Mouse (Mus musculus): ENCODE measurements around the gene Aoc2. TPM values are rescaled to one million over a fixed set of nuclear protein-coding genes. Genes with fewer than 3 reads are reported as not detected.
"Not testable (repeated sequence)": the region's sequence is repeated elsewhere in the genome, so short reads cannot be mapped to it uniquely, and the experiment has no call there.

The Aoc2 gene
- polyA plus RNA-seq, 1 experiment from 2014 or later = 2.1 TPM

DNA sequence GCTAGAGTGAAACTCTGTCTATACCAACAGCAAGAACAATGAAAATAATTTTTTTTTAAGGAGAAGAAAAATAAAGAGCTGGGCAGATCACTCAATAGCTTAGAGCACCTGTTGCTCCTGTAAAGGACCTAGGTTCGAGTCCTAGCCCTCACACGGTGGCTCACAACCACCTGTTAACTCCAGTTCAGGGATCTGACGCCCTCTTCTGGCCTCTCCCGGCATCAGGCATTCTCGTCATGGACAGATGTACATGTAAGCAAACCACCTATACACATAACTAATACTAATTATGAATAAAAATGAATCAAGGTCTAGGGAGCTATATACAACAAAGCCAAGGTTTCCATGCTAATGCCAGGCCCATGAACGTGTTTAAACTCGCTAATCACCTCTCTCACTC lies 24.0 kb upstream of the Aoc2 start:
- WGBS = 69% methylated on average over 7 of the region's 7 CpGs
- peaks cover 22% of the 10 kb centered on the region for H3K4me1 ChIP-seq
- DNase-seq (ENCODE audit: extremely low spot score, low spot score) = no peak
- no peak overlapping the region for H3K27ac ChIP-seq
- H3K36me3 ChIP-seq (replicated peaks) = peaks cover 42% of the 10 kb centered on the region
- no peaks in the 10 kb centered on the region for H3K9me3 ChIP-seq
- H3K27me3 ChIP-seq (ENCODE audit: poor library complexity, severe bottlenecking) = no peaks in the 10 kb centered on the region
- H3K4me3 ChIP-seq = peak overlapping the region; percentile 95

DNA sequence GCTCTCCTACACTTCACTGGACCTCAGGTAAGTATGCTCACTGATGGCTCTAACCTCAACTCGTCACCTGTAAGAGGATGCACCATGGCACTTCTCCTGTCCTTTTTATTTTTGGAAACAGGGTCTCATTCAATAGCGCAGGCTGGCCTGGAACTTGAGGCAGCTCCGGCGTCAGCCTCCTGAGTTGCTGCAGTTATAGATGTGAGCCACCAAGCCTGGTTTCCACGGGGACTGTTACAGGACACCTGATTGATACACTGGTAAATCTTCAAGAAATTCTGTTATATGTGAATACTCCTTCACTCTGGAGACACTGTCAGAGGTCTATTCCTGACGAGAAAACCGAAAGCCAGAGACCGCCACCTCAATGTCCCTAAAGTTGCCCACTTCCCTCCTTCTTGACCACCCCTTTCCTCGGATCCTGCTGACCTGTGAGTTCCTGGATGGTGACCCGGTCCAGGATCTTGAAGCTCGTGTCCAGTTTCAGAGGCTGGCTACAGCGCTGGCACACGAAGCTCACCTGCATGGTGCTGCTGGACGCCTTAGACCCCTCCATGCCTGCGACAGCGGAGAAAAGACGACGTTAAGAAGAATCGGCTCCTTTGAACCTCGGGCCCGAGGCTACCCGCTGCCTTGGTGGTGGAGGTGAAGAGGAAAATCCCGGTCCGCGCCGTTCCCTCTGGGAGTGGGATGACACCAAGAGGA lies 23.4 kb upstream of the Aoc2 start:
- WGBS = 16% methylated on average over 26 of the region's 26 CpGs
- peak overlapping the region; percentile 95 for H3K4me3 ChIP-seq
- H3K4me1 ChIP-seq = peaks cover 22% of the 10 kb centered on the region
- H3K27ac ChIP-seq = peak overlapping the region; percentile 87
- H3K27me3 ChIP-seq (ENCODE audit: poor library complexity, severe bottlenecking) = no peaks in the 10 kb centered on the region
- no peak for DNase-seq (ENCODE audit: extremely low spot score, low spot score)
- H3K9me3 ChIP-seq = no peaks in the 10 kb centered on the region
- peaks cover 36% of the 10 kb centered on the region for H3K36me3 ChIP-seq (replicated peaks)

DNA sequence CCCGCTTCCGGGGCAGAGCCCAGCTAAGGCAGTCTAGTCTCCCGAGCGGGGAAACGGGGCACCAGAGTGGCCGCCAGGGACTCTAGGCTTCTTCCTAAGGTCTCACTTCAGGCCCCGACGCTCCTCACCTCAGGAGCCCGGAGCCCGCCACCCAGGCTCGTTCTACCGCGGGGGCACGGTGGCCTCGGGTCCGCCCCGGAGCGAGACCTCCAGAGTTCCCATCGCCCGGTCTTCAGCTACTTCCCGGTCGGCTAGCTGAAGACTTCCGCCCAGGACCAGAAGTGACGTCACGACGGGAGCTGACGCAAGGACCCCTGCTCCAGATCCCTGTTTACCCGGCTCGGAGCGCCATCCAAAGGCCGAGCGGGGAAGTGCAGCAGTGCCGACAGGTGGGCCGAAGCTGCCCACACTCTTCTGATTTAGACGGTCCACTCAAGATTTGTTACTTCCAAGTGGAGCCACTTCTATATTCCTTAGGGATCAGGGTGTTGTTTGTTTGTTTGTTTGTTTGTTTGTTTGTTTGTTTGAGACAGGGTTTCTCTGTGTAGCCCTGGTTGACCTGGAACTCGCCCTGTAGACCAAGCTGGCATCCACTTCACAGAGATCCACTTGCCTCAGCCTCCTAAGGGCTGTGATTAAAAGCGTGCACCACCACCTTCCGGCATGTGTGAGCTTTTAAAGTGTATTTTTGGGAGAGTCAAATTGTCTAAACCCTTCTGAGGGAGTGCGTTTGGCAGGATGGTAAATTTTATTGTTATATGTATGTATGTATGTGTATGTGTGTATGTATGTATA lies 22.7 kb upstream of the Aoc2 start, which contains the start of gene Becn1:
Becn1 (minus strand) TSS at position 283 of the 795 bp plus-strand sequence.
- H3K9me3 ChIP-seq = no peaks in the 10 kb centered on the region
- 7% methylated on average over 39 of the region's 39 CpGs for WGBS
- H3K27me3 ChIP-seq (ENCODE audit: poor library complexity, severe bottlenecking) = no peaks in the 10 kb centered on the region
- peak within 1 kb of the TSS; percentile 87 for H3K27ac ChIP-seq
- peaks cover 22% of the 10 kb centered on the region for H3K4me1 ChIP-seq
- peaks cover 30% of the 10 kb centered on the region for H3K36me3 ChIP-seq (replicated peaks)
- H3K4me3 ChIP-seq = peak within 1 kb of the TSS; percentile 95
- peak; percentile 96 for DNase-seq (ENCODE audit: extremely low spot score, low spot score)

DNA sequence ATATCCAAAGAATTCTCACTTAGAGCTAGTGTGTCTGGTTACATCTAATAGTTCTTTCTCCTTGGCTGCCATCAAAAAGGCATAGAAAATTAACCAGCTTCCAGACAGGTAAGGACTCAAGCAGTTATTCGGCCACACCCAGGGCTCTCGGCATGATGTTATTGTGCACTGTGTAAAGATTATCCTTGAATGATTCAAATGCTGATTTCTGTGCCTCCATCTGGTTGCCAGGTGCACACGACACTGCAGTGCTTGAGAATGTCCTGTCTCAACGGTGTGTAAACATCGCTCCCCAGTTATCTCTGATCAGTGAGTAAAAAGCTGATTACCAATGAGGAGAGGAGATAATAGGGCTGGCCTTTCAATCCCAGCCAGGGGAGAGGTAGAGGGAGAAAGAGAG lies 17.1 kb upstream of the Aoc2 start:
- Histone ChIP-seq H3K4me1 (no peaks in the 10 kb centered on the region), H3K27me3 (ENCODE audit: poor library complexity, severe bottlenecking) (no peaks in the 10 kb centered on the region), H3K4me3 (no peak overlapping the region), H3K36me3 (replicated peaks) (no peaks in the 10 kb centered on the region), H3K9me3 (no peaks in the 10 kb centered on the region), H3K27ac (no peak overlapping the region)
- WGBS = 47% methylated on average over 5 of the region's 5 CpGs
- no peak for DNase-seq (ENCODE audit: extremely low spot score, low spot score)

DNA sequence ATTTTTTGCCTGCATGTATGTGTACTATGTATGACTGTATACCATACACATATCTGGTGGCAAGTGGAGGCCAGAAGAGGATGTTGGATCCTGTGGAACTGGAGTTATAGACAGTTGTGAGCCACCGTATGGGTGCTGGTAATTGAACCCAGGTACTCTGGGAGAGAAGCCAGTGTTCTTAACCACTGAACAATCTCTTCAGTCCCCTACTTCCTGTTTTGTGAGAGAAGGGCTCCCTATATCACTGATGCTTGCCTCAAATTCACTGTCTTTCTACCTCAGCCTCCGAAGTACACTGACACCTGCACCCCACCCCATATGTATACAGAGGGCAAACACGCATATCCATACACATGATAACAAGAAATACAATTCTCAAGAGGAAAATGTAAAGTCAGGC lies 13.8 kb upstream of the Aoc2 start:
- H3K9me3 ChIP-seq = no peaks in the 10 kb centered on the region
- no peak for DNase-seq (ENCODE audit: extremely low spot score, low spot score)

DNA sequence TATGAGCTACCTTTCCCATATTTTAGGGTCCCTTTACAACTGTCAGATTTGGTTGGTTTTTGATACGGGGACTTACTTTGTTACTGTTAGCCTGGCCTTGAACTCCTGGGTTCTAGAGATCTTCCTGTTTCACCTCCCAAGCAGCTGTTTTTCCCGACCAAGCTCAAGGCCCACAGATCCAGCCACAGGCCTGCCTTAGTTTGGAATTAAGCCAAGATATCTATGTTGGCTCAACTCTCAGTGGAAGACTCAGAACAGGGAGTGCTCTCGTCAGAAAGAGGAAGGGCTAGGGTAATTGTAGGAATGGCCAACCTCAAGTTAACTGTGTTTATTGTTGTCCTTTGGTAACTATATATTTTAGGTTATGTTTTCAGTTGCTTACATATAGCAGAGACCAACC lies 12.7 kb upstream of the Aoc2 start:
- H3K9me3 ChIP-seq = no peaks in the 10 kb centered on the region
- DNase-seq (ENCODE audit: extremely low spot score, low spot score) = no peak
- H3K4me1 ChIP-seq = peaks cover 11% of the 10 kb centered on the region
- no peaks in the 10 kb centered on the region for H3K27me3 ChIP-seq (ENCODE audit: poor library complexity, severe bottlenecking)
- H3K4me3 ChIP-seq = no peak overlapping the region
- WGBS = 78% methylated on average over 3 of the region's 3 CpGs
- no peak overlapping the region for H3K27ac ChIP-seq
- H3K36me3 ChIP-seq (replicated peaks) = no peaks in the 10 kb centered on the region

More for the DNA sequence above, 13.8 kb upstream of the Aoc2 start:
- Histone ChIP-seq H3K4me1 (peaks cover 3% of the 10 kb centered on the region; the same call in 1 of the 2 replicates), H3K27me3 (ENCODE audit: poor library complexity, severe bottlenecking) (no peaks in the 10 kb centered on the region), H3K27ac (no peak overlapping the region), H3K4me3 (no peak overlapping the region), H3K36me3 (replicated peaks) (no peaks in the 10 kb centered on the region)
- WGBS = 90% methylated on average over 3 of the region's 3 CpGs

DNA sequence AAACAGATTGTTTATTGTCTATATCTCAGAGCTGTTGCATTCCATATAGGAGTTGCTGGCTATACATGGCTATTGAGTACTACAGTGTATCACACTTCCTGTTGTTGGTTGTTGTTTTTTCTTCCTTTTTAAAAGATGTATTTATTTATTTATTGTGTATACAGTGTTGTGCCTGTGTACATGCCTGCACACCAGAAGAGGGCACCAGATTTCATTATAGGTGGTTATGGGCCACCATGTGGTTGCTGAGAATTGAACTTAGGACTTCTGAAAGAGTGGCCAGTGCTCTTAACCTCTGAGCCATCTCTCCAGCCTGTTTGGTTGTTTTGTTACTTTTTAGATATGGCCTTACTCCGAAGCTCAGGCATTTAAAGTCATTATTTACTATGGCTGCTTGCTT lies 10.3 kb upstream of the Aoc2 start:
- Histone ChIP-seq H3K4me1 (peaks cover 20% of the 10 kb centered on the region), H3K27me3 (ENCODE audit: poor library complexity, severe bottlenecking) (no peaks in the 10 kb centered on the region), H3K36me3 (replicated peaks) (peaks cover 21% of the 10 kb centered on the region), H3K27ac (no peak overlapping the region), H3K4me3 (no peak overlapping the region), H3K9me3 (no peaks in the 10 kb centered on the region)
- no peak for DNase-seq (ENCODE audit: extremely low spot score, low spot score)
- 94% methylated on average over 1 of the region's 1 CpGs for WGBS

DNA sequence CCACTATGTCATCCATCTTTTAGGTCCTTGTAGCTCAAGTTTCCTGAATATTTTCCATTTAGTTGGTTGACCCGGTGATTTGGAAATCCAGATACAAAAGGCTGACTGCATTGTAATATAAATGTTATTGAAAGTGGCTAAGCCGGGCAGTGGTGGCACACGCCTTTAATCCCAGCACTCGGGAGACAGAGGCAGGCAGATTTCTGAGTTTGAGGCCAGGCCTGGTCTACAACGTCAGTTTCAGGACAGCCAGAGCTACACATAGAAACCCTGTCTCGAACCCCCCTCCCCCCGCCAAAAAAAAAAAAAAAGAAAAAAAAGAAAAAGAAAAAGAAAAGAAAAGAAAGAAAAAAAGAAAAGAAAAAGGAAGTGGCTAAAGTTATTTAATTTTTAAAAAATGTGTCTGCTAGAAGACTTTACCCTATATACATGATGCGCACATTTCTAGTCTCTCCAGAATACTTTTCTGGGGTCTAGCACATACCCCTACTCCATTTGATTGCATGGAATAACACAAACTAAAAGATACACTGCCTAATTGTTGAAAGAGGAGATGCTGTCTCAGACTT lies 9.7 kb upstream of the Aoc2 start:
- H3K4me3 ChIP-seq = peak overlapping the region; percentile 99
- peak overlapping the region; percentile 94 for H3K27ac ChIP-seq
- H3K9me3 ChIP-seq = no peaks in the 10 kb centered on the region
- H3K27me3 ChIP-seq (ENCODE audit: poor library complexity, severe bottlenecking) = no peaks in the 10 kb centered on the region
- WGBS = 85% methylated on average over 8 of the region's 8 CpGs
- peaks cover 27% of the 10 kb centered on the region for H3K36me3 ChIP-seq (replicated peaks)
- peaks cover 20% of the 10 kb centered on the region for H3K4me1 ChIP-seq
- no peak for DNase-seq (ENCODE audit: extremely low spot score, low spot score)

DNA sequence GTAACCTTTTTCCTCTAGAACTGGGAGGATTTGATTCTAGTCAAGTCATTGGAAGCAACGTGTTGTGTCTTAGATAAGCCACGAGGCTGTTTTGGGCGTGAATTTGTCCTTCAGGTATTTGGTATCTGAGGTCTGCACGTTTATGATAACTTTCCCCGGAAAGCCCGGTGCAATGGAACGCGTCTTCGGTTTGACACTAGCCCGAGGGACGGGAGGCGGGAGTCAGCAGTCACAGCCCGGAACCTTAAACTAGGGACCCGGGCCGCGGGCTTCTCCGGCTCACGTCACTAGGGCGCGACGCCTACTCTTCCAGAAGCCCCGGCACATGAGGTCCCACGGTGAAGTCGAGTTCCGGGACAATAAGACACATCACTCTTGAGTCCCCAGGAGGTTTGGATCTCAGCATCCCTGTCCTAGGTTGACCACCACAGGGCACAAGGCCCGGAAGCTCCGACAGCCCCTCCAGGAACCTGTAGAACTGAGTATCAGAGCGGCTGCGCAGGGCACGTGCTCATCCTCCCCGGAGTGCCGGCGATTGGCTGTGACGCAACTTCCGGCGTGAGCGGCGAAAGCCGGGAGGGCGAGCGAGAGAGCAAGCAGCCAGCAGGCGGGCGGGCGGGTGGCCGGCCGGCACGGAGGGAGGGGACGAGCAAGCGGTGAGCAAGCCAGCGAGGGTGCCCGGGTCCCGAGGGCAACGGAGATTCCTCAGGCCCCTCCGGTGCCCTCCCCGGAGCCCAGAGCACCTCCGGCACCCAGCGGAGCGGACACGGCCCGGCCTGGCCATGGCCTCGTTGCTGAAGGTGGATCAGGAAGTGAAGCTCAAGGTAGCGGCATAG lies 9.0 kb upstream of the Aoc2 start, which contains the start of gene Psme3:
Psme3 (plus strand) TSS at position 549 of the 836 bp plus-strand sequence.
- H3K4me3 ChIP-seq = peak within 1 kb of the TSS; percentile 99
- peaks cover 20% of the 10 kb centered on the region for H3K4me1 ChIP-seq
- DNase-seq (ENCODE audit: extremely low spot score, low spot score) = peak; percentile 95
- peak within 1 kb of the TSS; percentile 94 for H3K27ac ChIP-seq
- H3K27me3 ChIP-seq (ENCODE audit: poor library complexity, severe bottlenecking) = no peaks in the 10 kb centered on the region
- peaks cover 34% of the 10 kb centered on the region for H3K36me3 ChIP-seq (replicated peaks)
- H3K9me3 ChIP-seq = no peaks in the 10 kb centered on the region
- WGBS = under 1% methylated on average over 62 of the region's 62 CpGs

DNA sequence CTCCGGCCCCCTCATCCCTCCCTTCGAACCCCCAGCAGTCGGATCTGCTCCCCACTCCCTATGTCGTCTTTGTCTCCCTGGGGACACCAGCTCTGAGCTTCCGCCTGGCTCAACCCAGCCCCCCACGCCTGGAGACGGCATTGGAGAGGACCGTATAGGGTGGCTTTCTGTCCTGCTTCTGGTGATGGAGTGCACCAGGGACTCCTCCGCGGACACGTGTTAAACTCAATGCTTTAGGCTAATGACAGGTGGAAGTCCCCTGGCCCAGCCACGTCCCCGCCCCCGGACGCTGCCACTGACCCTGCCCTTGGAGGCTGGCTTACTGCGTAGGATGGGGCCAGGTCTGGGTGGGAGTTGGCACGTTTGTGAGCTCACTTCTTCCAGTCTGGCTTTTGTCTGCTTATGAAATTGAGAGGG lies 8.4 kb upstream of the Aoc2 start:
- WGBS = under 1% methylated on average over 17 of the region's 17 CpGs
- H3K27ac ChIP-seq = peak overlapping the region; percentile 94
- H3K27me3 ChIP-seq (ENCODE audit: poor library complexity, severe bottlenecking) = no peaks in the 10 kb centered on the region
- H3K9me3 ChIP-seq = no peaks in the 10 kb centered on the region
- peak overlapping the region; percentile 99 for H3K4me3 ChIP-seq
- H3K4me1 ChIP-seq = peaks cover 20% of the 10 kb centered on the region
- DNase-seq (ENCODE audit: extremely low spot score, low spot score) = no peak
- H3K36me3 ChIP-seq (replicated peaks) = peaks cover 41% of the 10 kb centered on the region

DNA sequence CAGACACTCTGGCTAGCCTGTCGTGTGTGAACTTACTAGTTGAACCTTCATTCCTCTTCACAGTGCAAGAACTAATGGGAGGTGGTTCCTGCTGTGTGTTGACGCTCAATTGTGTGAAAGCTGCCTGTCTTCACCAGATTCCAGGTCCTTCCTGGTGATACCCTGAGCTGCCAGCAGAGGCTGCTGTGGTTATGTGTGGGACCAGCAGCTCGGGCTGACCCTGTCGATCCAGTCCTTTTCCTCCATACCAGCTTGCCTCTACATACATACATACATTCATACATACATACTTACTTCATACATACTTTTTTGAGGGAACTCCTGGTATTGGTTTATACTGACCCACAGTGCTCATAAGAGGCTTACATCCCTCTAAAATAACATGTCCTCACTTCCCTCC lies 1.3 kb upstream of the Aoc2 start:
- Histone ChIP-seq H3K27me3 (ENCODE audit: poor library complexity, severe bottlenecking) (no peaks in the 10 kb centered on the region), H3K36me3 (replicated peaks) (peaks cover 87% of the 10 kb centered on the region), H3K27ac (no peak overlapping the region), H3K9me3 (no peaks in the 10 kb centered on the region), H3K4me3 (no peak overlapping the region), H3K4me1 (no peaks in the 10 kb centered on the region)
- 22% methylated on average over 4 of the region's 4 CpGs for WGBS
- peak; percentile 62 for DNase-seq (ENCODE audit: extremely low spot score, low spot score)

DNA sequence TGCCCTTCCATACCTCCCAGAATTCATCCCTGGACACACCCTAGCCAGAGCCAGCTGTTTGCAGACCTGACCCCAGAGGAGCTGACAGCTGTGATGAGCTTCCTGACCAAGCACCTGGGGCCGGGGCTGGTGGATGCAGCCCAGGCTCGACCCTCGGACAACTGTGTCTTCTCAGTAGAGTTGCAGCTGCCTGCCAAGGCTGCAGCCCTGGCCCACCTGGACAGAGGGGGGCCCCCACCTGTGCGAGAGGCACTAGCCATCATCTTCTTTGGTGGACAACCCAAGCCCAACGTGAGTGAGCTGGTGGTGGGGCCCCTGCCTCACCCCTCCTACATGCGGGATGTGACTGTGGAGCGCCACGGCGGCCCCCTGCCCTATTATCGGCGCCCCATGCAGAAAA lies 338 bp downstream of the Aoc2 start:
- H3K27ac ChIP-seq; H3K9me3 ChIP-seq; H3K4me3 ChIP-seq; H3K4me1 ChIP-seq; H3K27me3 ChIP-seq (ENCODE audit: poor library complexity, severe bottlenecking); DNase-seq (ENCODE audit: extremely low spot score, low spot score): not testable (repeated sequence)
- WGBS = 95% methylated on average over 11 of the region's 11 CpGs
- H3K36me3 ChIP-seq (replicated peaks) = peaks cover 74% of the 10 kb centered on the region
